Mouse (Mus musculus) kidney, postnatal 25 days (tissue): ENCODE results near the gene Urah.

ENCODE experiments used
- DNase-seq, 2 experiments: peaks; one replicate each; pipeline ENCODE4 v3.0.0; 2021; ENCODE audit warnings: mixed read lengths in 2 of 2

Urah gene

GRCm38 (mm10) chr7:140877364-140877763 is 42.5 kb downstream of the Urah start:
- peak in 1 of 2 experiments; percentile 28 for DNase-seq

- peak in 1 of 2 experiments; percentile 16 for DNase-seq
Observed at GRCm38 (mm10) chr7:140879355-140879754, 44.5 kb downstream of the Urah start.

- peak; percentile 66 to 78 for DNase-seq
Observed at GRCm38 (mm10) chr7:140880419-140880818, 45.6 kb downstream of the Urah start.

- peak; percentile 30 to 72 for DNase-seq
Observed at GRCm38 (mm10) chr7:140880865-140881515, 46.2 kb downstream of the Urah start.

GRCm38 (mm10) chr7:140881696-140882468 is 47.1 kb downstream of the Urah start, which contains the start of the genes Psmd13 and Sirt3:
Psmd13 (plus strand) TSS chr7:140881968.
Sirt3 (minus strand) TSS chr7:140882309.
- DNase-seq, result peak; percentile 97 to 98

- DNase-seq, result no peak
Observed at GRCm38 (mm10) chr7:140882469-140882803, 47.6 kb downstream of the Urah start.
